Mouse (Mus musculus) lung, postnatal 0 days (tissue): ENCODE results near the gene Crhbp. TPM values are rescaled to one million over a fixed set of nuclear protein-coding genes. Genes with fewer than 3 reads are reported as not detected.

Experiments used
- ATAC-seq: fragments of 200-750 bp; cut with Nextera tagmentation; 2 replicates; pipeline ENCODE4 v1.8.0; 2017; ENCODE audit warnings: moderate library complexity
- DNase-seq: peaks from one replicate; pipeline ENCODE4 v3.0.0-alpha.2; 2016; ENCODE audit warnings: low spot score
- H3K27ac ChIP-seq: fragments of 300-500 bp; sonication (generic); 2 replicates; pipeline ENCODE4 v1.5.1; 2014; ENCODE audit warnings: antibody characterized with exemption, mild to moderate bottlenecking, low read length, mixed read lengths
- H3K27me3 ChIP-seq: fragments of 300-500 bp; sonication (generic); replicated peaks from 2 replicates; pipeline ENCODE4 v1.6.1; 2014; ENCODE audit warnings: low read length, mixed read lengths; ENCODE audit not compliant: insufficient read depth
- H3K36me3 ChIP-seq: fragments of 300-500 bp; sonication (generic); 2 replicates; pipeline ENCODE4 v1.6.1; 2014; ENCODE audit warnings: low read length, mixed read lengths; ENCODE audit not compliant: insufficient read depth
- H3K4me1 ChIP-seq: fragments of 300-500 bp; sonication (generic); 2 replicates; pipeline ENCODE4 v1.6.1; 2014; ENCODE audit warnings: antibody characterized with exemption, low read depth, low read length, mixed read lengths; ENCODE audit not compliant: insufficient read depth
- H3K4me2 ChIP-seq: fragments of 300-500 bp; sonication (generic); replicated peaks from 2 replicates; pipeline ENCODE4 v1.6.1; 2014; ENCODE audit warnings: low read depth, mild to moderate bottlenecking, low read length, moderate library complexity, mixed read lengths
- H3K4me3 ChIP-seq: fragments of 300-500 bp; sonication (generic); 2 replicates; pipeline ENCODE4 v1.5.1; 2014; ENCODE audit warnings: low read depth, low read length
- H3K9ac ChIP-seq: fragments of 300-500 bp; sonication (generic); replicated peaks from 2 replicates; pipeline ENCODE4 v1.6.1; 2014; ENCODE audit warnings: low read depth, mild to moderate bottlenecking
- H3K9me3 ChIP-seq: fragments of 300-500 bp; sonication (generic); 2 replicates; pipeline ENCODE4 v1.6.1; 2016; ENCODE audit warnings: low read length, mixed read lengths
- CTCF ChIP-seq: IDR thresholded peaks from 2 replicates; pipeline ENCODE4 v1.5.1; 2016; ENCODE audit warnings: antibody characterized with exemption, mild to moderate bottlenecking
- EP300 ChIP-seq: IDR thresholded peaks from 2 replicates; pipeline ENCODE4 v1.6.1; 2016; ENCODE audit warnings: antibody characterized with exemption, mild to moderate bottlenecking, control low read depth
- WGBS: fragments of 180-500 bp; shearing (Covaris S2); extraction: QIAGEN DNeasy Blood & Tissue Kit; methylation state at CpG from one replicate; pipeline ENCODE4 v1.1.7; 2014; 5-methylcytosine and 5-hydroxymethylcytosine counted together
- polyA plus RNA-seq: library from polyadenylated mRNA; unstranded; fragments of >200 nt; fragmentation: Nextera tagmentation; extraction: Ambion mirVana; gene quantifications from 2 replicates; pipeline ENCODE4 v1.2.1, GENCODE M21; 2015

The Crhbp gene
- polyA plus RNA-seq, 1 experiment from 2014 or later: not detected

- Histone ChIP-seq H3K9me3 (no peaks in the 10 kb centered on the region), H3K27ac (no peak overlapping the region), H3K4me1 (no peaks in the 10 kb centered on the region), H3K27me3 (no peaks in the 10 kb centered on the region), H3K36me3 (no peaks in the 10 kb centered on the region), H3K9ac (no peak overlapping the region), H3K4me2 (no peak overlapping the region), H3K4me3 (no peak overlapping the region)
- ATAC-seq: no peak
- DNase-seq: no peak
- WGBS: 78% methylated on average over 7 of the region's 7 CpGs
- TF ChIP-seq EP300: no peak
- no peak for TF ChIP-seq CTCF
Measured at GRCm38 (mm10) chr13:95393242-95393641, 51.5 kb downstream of the Crhbp start.

DNA sequence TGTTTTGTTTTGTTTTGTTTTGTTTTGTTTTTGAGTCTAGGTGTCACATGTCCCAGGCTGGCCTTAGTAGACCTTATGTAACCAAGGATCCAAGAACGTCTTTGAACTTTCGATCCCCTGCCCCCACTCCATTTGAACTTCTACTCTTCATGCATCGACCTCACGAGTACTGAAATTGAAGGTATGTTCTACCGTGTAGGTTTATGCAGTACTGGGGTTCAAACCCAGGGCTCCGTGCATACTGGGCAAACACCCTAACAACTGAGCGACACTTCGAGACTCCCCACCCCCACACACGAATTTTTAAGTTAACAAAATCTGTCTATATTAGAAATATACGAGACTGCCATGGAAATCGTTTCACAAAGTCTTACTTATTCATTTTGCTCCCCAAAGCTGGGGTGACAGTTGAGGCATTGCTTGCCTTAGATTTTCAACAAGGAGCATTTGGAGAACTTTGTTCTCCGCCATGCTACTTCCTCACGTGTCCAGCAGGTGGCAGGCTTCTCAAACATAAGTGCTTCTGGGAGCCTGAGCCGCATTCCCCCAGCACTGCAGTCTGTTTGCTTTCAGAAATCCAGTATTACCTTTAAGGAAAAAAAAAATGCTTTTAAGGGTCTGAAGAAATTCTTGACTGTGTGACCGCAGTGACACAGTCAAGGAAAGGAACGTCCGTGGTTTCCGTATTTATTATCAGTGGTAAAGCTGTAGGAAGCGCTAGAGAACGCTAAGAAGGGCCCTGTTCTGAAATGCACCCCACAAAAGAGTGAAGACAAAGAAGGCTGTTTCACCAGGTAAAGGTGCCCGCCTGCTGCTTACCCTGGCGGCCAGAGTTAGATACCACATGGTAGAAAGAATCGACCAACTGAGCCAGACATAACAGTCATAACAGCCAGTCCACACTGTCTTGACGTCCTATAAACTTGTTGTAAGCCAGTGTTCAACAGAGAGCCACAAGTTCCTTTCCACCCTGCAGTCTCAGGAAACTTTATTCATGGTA is 54.6 kb downstream of the Crhbp start:
- H3K4me2 ChIP-seq: peak overlapping the region; percentile 39
- H3K36me3 ChIP-seq: no peaks in the 10 kb centered on the region
- no peaks in the 10 kb centered on the region for H3K9me3 ChIP-seq
- H3K27ac ChIP-seq: no peak overlapping the region
- no peaks in the 10 kb centered on the region for H3K4me1 ChIP-seq
- H3K4me3 ChIP-seq: 0 out of 2 replicates have a peak overlapping the region, but pooled peaks have one; percentile 10
- no peaks in the 10 kb centered on the region for H3K27me3 ChIP-seq
- DNase-seq: peak; percentile 92
- TF ChIP-seq EP300: no peak
- TF ChIP-seq CTCF: peak; percentile 85
- H3K9ac ChIP-seq: no peak overlapping the region
- ATAC-seq: peak; percentile 77
- WGBS: 30% methylated on average over 24 of the region's 24 CpGs

- Histone ChIP-seq H3K27ac (no peak overlapping the region), H3K4me1 (no peaks in the 10 kb centered on the region), H3K4me2 (no peak overlapping the region), H3K9me3 (no peaks in the 10 kb centered on the region), H3K27me3 (no peaks in the 10 kb centered on the region), H3K4me3 (no peak overlapping the region), H3K9ac (no peak overlapping the region), H3K36me3 (no peaks in the 10 kb centered on the region)
- WGBS: 80% methylated on average over 5 of the region's 5 CpGs
- ATAC-seq (no peak), DNase-seq (no peak)
- TF ChIP-seq CTCF (no peak), EP300 (no peak)
Measured at GRCm38 (mm10) chr13:95388226-95388625, 56.5 kb downstream of the Crhbp start.

DNA sequence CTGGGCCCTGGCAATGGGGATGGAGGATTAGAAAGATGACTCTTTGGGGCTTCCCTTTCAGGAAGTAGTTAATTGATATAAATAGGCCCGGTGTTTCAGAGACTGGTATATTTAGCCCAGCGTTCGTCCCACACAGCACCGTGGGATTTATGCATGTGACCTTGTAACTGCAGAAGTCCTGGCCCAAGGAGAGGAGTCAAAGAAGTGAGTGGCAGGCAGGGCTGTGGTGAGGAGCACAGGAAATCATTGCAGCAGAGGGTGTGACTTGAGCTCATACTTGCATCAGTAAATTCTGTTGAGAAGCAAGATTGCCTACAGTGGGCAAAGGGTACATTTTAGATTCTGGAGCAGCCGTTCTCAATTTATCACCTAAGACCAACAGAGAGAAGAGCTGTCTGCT is 62.3 kb downstream of the Crhbp start:
- H3K4me2 ChIP-seq: no peak overlapping the region
- H3K4me3 ChIP-seq: no peak overlapping the region
- WGBS: 58% methylated on average over 5 of the region's 5 CpGs
- H3K9ac ChIP-seq: no peak overlapping the region
- H3K36me3 ChIP-seq: no peaks in the 10 kb centered on the region
- ATAC-seq: no peak
- no peak overlapping the region for H3K27ac ChIP-seq
- DNase-seq: no peak
- H3K9me3 ChIP-seq: no peaks in the 10 kb centered on the region
- H3K27me3 ChIP-seq: no peaks in the 10 kb centered on the region
- no peak for TF ChIP-seq CTCF
- no peaks in the 10 kb centered on the region for H3K4me1 ChIP-seq

Other genes starting within 250 kb of the Crhbp start
- 18.1 and 19.3 TPM in 2 replicates for gene Pde8b, start 194.6 kb downstream of the Crhbp start, polyA plus RNA-seq
- gene Zbed3, start 121.3 kb downstream of the Crhbp start, polyA plus RNA-seq: 26.1 and 27.2 TPM in 2 replicates
- gene Aggf1, start 69.6 kb downstream of the Crhbp start, polyA plus RNA-seq: 24.2 and 25.8 TPM in 2 replicates
- gene S100z, start 33.8 kb upstream of the Crhbp start, polyA plus RNA-seq: not detected in 2 replicates
- gene F2rl1, start 80.3 kb upstream of the Crhbp start, polyA plus RNA-seq: 4.3 and 5.6 TPM in 2 replicates
- gene F2r, start 173.6 kb upstream of the Crhbp start, polyA plus RNA-seq: 118 and 134 TPM in 2 replicates